Mouse (Mus musculus): ENCODE data around the gene Nacc2. TPM values are rescaled to one million over a fixed set of nuclear protein-coding genes. Genes with fewer than 3 reads are reported as not detected.

The Nacc2 gene
- total RNA-seq, 2 experiments from 2014 or later = 64.5 to 75.9 TPM

DNA sequence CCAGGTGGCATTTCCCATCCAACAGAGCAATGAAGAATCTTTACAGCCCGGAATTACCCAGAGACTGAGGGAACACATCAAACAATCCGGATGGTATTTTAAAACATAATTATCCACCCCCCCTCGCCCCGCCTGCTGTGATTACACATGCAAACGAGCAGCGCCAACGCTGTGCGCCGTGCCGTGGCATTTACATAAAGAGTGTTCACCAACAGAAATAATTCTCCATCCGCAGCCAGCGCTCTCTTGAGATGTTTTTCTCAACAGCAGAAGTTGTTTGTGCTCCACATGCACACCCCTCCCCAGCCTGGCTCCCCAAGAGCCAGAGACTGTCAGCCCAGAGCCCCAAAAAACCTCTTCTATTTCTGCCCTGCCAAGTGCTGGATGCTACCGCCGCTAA, 56.5 kb downstream of the Nacc2 start:
- TF ChIP-seq CTCF (IDR thresholded peaks at IDR 0.05) = no peak

DNA sequence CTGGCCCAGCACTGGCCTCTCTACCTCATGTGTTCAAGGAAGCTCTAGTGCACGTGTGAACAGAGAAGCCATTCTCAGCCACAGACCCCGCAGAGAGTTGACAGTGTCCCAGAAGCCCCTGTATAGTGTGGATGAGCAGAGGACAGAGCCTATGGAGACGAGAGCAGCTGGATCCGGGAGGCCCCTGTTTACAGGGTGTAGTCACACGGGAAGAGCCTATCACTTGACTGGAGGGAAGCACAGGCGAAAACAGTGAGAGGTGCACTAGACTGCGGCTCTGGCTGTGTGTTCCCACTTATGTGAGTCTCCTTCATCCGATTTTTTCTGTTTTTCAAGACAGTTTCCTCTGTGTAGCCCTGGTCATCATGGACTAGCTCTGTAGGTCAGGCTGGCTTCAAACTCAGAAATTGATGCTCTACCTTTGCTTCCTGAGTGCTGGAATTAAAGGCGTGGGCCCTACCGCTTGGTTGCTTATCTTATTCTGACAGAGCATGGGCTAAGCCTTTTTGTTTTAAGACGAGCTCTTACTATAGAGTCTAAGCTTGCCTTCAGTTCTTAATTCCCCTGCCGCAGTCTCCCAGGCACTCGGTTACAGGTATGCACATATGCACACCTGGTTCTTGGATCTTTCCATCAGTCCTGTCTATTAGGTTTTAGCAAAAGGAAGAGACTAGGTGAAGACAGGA, 60.1 kb downstream of the Nacc2 start:
- intact Hi-C loops (cut with DNase I) = no loop called here
- DNase-seq (ENCODE audit: extremely low spot score in 1 of 2, low spot score in 2 of 2) = no peak
- no peak overlapping the region for H3K4me3 ChIP-seq
- no peak overlapping the region for H3K27ac ChIP-seq
- no peak for TF ChIP-seq CTCF (IDR thresholded peaks at IDR 0.05)

More for the DNA sequence above, 56.5 kb downstream of the Nacc2 start:
- DNase-seq (ENCODE audit: extremely low spot score in 1 of 2, low spot score in 2 of 2) = peak; percentile 74 to 77
- intact Hi-C loops (cut with DNase I) = loop anchor here (1.0 kb wide), 1 partner anchor 26 kb away; no protein-coding TSS in a partner anchor
- peak overlapping the region; percentile 60 for H3K27ac ChIP-seq
- H3K4me3 ChIP-seq = no peak overlapping the region

DNA sequence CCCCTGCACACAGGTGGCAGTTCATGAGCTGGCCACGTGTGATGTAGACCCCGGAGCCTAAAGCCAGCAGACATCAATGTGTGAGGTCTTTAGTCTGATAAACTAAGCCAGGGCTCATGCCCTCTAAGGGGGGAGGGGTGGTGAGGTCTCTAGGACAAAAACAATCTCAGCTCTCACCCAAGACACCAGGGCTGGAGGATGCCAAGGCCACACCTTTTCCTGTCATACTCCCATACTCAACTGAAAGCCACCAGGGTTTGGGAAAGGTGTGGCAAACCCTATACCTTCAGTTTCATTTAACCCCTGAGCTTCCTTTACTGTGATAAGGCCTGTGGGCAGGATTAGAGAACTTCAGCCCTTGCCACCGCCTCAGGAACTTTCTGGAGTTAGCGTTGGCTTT, 60.8 kb downstream of the Nacc2 start:
- Histone ChIP-seq H3K4me3 (no peak overlapping the region), H3K27ac (no peak overlapping the region)
- TF ChIP-seq CTCF (IDR thresholded peaks at IDR 0.05) = no peak
- no peak for DNase-seq (ENCODE audit: extremely low spot score in 1 of 2, low spot score in 2 of 2)
- intact Hi-C loops (cut with DNase I) = no loop called here

DNA sequence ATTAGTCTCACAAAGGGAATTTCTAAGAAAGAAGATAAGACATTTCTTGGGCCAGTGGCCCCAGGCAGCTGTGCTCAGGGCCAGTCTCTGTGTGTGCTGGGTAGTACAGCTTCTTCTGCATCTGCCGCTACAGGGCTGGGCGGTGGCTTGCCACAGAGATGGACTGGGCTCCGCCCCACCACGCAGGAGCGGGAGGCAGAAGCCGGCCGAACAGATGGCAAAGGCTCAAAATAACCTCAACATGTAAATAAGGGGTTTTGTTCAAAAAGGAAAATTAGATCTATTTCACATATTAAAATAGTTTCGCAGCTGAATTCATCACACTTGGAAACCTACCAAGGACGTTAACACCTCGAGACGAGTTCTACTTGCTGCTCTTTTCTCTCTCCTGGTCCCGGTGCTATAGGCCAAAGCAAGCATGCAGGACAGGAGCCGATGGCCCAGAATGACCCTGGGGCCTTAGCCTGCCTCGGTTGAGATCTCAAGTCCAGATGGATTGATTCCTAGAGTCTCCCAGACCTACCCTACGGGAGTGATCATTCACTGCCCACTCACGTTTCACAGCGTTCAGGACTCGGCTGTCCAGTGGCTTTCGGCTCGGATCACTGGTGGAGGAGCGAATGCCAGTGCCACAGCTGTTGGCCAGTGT, 61.9 kb downstream of the Nacc2 start:
- intact Hi-C loops (cut with DNase I) = no loop called here
- no peak for TF ChIP-seq CTCF (IDR thresholded peaks at IDR 0.05)
- H3K4me3 ChIP-seq = no peak overlapping the region
- H3K27ac ChIP-seq = no peak overlapping the region
- peak; percentile 55 to 56 for DNase-seq (ENCODE audit: extremely low spot score in 1 of 2, low spot score in 2 of 2)

DNA sequence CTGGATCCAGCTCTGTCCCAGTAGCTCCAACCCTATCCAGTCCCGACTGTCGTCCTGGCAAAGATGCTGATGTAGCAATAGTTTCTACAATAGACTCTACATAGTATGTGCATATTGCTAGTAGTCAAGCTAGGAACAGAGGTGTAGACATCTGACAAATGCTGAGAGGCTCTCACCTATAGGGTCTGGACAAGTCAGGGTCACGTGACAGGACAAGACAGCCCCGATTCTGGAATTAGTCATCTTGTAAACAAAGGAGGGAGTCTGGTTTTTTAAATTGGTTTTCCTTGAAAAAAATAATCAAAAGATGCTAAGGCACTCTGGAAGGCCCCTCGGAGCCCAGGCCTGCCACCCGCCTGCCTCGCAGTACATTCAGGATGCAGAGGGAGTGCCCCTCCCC, 66.0 kb downstream of the Nacc2 start:
- Histone ChIP-seq H3K4me3 (no peak overlapping the region), H3K27ac (no peak overlapping the region)
- intact Hi-C loops (cut with DNase I) = loop anchor here (5.0 kb wide), 1 partner anchor 35 kb away; no protein-coding TSS in a partner anchor
- DNase-seq (ENCODE audit: extremely low spot score in 1 of 2, low spot score in 2 of 2) = no peak
- no peak for TF ChIP-seq CTCF (IDR thresholded peaks at IDR 0.05)

DNA sequence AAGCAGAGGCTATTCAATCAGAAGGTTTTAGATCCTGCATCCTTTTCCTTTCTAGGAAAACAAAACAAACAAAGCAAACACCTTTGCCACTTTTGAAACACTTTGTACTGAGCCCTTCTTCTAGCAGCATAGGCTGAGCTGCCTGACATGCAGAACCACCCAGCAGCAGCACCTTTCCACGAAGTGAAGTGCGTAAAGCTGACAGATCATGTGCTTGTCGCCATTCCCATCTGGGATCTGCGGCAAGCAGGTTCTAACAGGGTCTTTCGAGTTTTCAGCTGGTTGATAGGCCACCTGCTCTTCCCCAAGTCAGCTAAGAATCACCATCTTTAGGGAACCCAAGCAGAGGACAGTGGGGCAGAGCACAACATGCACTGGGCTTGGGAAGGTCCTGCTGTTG, 66.8 kb downstream of the Nacc2 start:
- Histone ChIP-seq H3K4me3 (no peak overlapping the region), H3K27ac (no peak overlapping the region)
- no peak for TF ChIP-seq CTCF (IDR thresholded peaks at IDR 0.05)
- intact Hi-C loops (cut with DNase I) = loop anchor here (5.0 kb wide), 1 partner anchor 36 kb away; no protein-coding TSS in a partner anchor
- DNase-seq (ENCODE audit: extremely low spot score in 1 of 2, low spot score in 2 of 2) = no peak

DNA sequence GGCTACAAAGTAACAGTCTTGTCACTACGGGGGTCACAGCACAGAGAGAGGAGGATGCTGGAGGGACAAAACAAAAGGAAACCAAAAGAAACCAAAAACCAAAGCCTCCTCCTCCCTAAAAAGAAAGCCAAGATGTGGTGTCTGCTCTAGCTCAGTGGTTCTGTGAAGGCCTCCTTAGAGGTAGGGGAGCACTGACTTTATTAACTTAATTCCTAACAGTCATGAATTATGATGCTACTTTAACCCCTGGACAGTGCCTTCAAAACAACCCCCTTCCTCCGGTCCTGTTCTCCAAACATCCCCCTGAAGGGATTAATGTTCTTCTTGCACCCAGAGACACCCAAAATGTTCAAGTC, 67.3 kb downstream of the Nacc2 start:
- no peak for DNase-seq (ENCODE audit: extremely low spot score in 1 of 2, low spot score in 2 of 2)
- Histone ChIP-seq H3K27ac (no peak overlapping the region), H3K4me3 (no peak overlapping the region)
- intact Hi-C loops (cut with DNase I) = loop anchor here (1.0 to 5.0 kb wide), 2 partner anchors 37 to 87 kb away; no protein-coding TSS in a partner anchor
- no peak for TF ChIP-seq CTCF (IDR thresholded peaks at IDR 0.05)

DNA sequence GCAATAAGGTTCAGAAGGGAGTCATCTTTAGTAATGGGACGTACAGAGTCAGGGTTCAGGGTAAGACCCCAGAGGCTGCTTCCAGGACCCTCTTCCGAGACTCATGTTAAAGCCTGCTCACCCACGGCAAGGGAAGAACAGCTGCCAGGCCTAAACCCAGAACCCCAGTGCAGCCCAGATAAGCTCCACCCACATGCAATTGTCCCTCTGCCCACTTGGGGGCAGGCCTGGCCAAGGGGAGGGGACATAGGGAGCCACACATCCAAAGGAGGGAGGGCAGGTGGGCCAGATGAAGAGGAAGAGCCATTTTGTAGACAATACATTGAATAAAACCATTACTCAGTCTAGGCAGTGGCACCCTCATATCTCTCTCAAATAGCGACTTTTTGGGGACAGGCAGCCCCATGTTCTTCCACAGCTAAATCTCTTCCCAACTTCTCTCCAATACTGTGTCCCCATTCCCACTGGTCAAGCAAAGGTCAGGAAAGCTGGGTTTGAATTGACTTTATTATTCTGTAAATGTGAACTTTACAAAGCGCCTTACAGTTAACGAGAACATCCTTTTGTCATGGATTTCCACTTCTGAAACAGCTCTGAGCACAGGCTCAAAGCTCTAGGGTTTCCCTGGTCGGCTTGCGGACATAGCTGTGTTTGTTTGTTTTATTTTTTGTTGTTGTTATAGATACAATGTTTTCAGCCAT, 67.8 kb downstream of the Nacc2 start:
- peak; percentile 58 to 70 for DNase-seq (ENCODE audit: extremely low spot score in 1 of 2, low spot score in 2 of 2)
- Histone ChIP-seq H3K27ac (no peak overlapping the region), H3K4me3 (no peak overlapping the region)
- intact Hi-C loops (cut with DNase I) = loop anchor here (1.0 to 5.0 kb wide), 2 partner anchors 37 to 87 kb away; no protein-coding TSS in a partner anchor
- TF ChIP-seq CTCF (IDR thresholded peaks at IDR 0.05) = peak; percentile 88

DNA sequence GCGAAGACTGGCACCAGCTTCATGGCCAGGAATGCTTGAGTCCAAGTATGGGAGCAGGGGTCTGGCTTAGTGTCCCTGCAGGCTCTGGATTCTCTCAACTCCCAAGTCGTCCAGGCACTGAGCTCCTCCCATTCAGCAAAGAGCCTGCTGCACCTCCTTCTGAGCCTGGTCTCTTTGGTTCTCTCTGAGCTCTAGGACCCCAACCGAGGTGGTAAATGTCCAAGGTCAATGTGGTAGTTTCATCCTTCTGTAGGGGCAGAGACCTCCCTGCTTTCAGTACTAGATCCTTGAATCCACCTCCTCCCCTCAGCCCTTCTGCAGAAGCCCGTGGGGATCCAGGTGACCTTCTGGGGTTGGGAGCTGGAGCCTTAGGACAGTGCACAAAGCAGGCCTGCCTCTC, 70.2 kb downstream of the Nacc2 start:
- no peak overlapping the region for H3K27ac ChIP-seq
- intact Hi-C loops (cut with DNase I) = no loop called here
- no peak overlapping the region for H3K4me3 ChIP-seq
- no peak for TF ChIP-seq CTCF (IDR thresholded peaks at IDR 0.05)
- DNase-seq (ENCODE audit: extremely low spot score in 1 of 2, low spot score in 2 of 2) = no peak

DNA sequence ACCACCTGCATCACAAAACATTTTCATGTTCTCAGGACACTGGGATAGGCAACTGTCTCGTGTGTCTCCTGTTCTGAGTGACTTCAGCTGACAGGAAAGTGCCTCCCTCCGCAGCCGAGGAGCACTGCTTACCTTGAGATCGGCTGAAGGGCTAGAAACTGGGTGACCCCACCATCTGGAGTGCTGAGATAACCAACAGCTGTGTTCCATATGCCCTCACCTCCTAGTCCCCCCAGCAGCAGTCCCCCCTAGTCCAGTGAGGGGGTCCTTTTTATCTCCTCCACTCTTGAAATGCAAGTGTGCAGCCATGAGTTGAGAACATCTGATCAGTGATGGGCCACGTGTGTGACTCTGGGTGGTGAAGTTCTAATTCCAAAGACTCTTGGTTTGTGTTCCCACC, 74.2 kb downstream of the Nacc2 start:
- no peak for DNase-seq (ENCODE audit: extremely low spot score in 1 of 2, low spot score in 2 of 2)
- intact Hi-C loops (cut with DNase I) = no loop called here
- no peak for TF ChIP-seq CTCF (IDR thresholded peaks at IDR 0.05)
- Histone ChIP-seq H3K4me3 (no peak overlapping the region), H3K27ac (no peak overlapping the region)

DNA sequence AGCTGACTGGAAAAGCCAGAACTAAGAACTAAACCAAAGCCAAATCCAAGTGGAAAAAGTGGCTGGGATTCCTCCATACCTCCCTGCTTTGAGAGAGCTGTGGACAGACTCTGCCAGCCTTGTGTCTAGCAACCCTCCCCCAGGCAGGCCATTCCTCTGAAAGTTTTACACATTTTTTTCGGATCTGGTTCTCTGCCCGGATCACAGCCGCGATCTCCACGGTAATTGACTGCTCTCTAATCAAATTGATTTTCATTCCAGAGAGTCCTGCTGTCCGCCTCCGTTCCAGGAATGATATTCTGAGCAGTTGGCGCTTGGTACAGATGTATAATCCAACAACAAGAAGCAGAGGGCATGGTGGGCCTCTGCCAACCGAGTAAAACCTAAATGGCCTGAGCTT, 78.8 kb downstream of the Nacc2 start:
- DNase-seq (ENCODE audit: extremely low spot score in 1 of 2, low spot score in 2 of 2) = no peak
- Histone ChIP-seq H3K4me3 (no peak overlapping the region), H3K27ac (no peak overlapping the region)
- intact Hi-C loops (cut with DNase I) = no loop called here
- TF ChIP-seq CTCF (IDR thresholded peaks at IDR 0.05) = no peak

DNA sequence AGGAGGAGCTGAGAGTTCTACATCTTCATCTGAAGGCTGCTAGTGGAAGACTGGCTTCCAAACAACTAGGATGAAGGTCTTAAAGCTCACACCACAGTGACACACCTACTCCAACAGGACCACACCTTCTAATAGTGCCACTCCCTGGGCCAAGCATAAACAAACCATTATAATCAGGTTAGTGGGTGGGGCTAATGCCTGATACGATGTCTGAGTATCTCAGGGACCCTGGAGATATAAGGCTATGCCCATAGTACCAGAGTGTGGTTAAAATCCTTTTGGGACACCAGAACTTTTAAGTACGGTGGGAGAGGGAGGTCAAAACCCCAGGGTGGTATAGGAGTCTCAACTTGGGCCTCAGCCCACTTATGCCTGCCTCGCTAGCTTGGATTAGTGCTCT, 80.4 kb downstream of the Nacc2 start:
- intact Hi-C loops (cut with DNase I) = no loop called here
- DNase-seq (ENCODE audit: extremely low spot score in 1 of 2, low spot score in 2 of 2) = no peak

More for the DNA sequence above, 80.4 kb downstream of the Nacc2 start:
- TF ChIP-seq CTCF (IDR thresholded peaks at IDR 0.05) = no peak
- Histone ChIP-seq H3K4me3 (no peak overlapping the region), H3K27ac (no peak overlapping the region)
